Mouse (Mus musculus) left cerebral cortex, postnatal 14 days (tissue): Measurements from ENCODE around the gene Mmab. TPM values are rescaled to one million over a fixed set of nuclear protein-coding genes. Genes with fewer than 3 reads are reported as not detected.

Experiments
- DNase-seq, 2 experiments: peaks; one replicate each; pipeline ENCODE4 v3.0.0; 2021 to 2022; ENCODE audit warnings: low spot score in 2 of 2, mixed read lengths in 1 of 2
- intact Hi-C: fragments of 180-260 bp; cut with DNase I; formaldehyde crosslinking; loops from one replicate; pipeline ENCODE4 v1.15.1; 2025
- microRNA-seq, 2 experiments: library from miRNA; unstranded; fragments of <30 nt; microRNA quantifications; one replicate each; pipeline ENCODE4 v1.2.0; 2022
- total RNA-seq, 2 experiments: library from RNA; stranded (reverse); gene quantifications; 2 replicates each; pipeline ENCODE4 v1.2.3; 2021

The Mmab gene
- total RNA-seq, 2 experiments from 2014 or later: 23.5 to 24.1 TPM

DNA sequence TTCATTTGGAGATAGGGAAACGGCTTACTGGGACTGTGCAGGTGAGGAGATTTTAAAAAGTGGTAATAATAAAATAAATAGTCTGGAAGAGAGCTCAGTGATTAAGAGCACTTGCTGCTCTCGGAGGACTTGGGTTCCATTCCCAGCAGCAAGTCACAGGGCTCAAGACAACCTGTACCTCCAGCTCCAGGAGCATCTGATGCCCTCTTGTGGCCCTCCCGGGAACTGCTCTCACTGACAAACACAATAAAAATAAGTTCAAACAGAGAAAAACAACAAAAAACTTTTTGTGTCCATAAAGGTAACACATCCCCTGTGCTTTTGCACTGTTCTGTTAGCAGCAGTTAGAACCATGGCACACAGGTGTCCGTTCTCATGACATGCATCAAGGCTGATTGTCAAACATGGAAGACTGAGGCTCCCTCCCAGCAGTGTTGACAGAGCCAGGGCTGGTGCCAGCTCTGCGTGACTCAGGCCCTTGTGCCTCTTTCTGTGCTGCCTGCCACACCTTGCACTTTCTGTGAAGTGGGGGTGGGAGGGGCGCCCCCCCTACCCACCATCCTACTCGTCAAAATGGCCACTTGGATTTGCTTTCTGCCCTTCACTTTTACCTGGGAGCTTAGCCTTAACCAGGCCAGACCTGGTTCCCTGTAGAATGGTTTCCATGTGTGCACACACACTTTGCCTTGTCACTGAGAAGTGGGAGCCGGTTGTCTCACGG, 60.5 kb downstream of the Mmab start:
- intact Hi-C loops: loop anchor here (5.0 kb wide), 1 partner anchor 71 kb away; no protein-coding TSS in a partner anchor
- no peak for DNase-seq

Small RNA genes within 50 kb of the gene (microRNA-seq; reads per million reads assigned to microRNA genes)
- gene Mir7027: 1.0 to 1.1 reads per million in 2 experiments

Other genes with a start within 250 kb of the Mmab start
- not detected for gene Foxn4, start 170.3 kb downstream of the Mmab start, total RNA-seq
- gene Myo1h, start 154.9 kb downstream of the Mmab start, total RNA-seq: 1 to 10 TPM; 2.7 to 2.8 TPM
- gene Kctd10, start 63.6 kb downstream of the Mmab start, total RNA-seq: 10 to 100 TPM; 43.6 to 46.9 TPM
- 10 to 100 TPM; 80.4 to 85.6 TPM for gene Ube3b, start 63.5 kb downstream of the Mmab start, total RNA-seq
- 10 to 100 TPM; 37.7 to 38.9 TPM for gene Mvk, start 209 bp upstream of the Mmab start, total RNA-seq
- gene Fam222a, start 124.0 kb upstream of the Mmab start, total RNA-seq: 1 to 10 TPM; 8.1 to 9.0 TPM
- gene Trpv4, start 214.4 kb upstream of the Mmab start, total RNA-seq: 1 to 10 TPM; 2.0 to 2.2 TPM
- gene Gltp, start 246.9 kb upstream of the Mmab start, total RNA-seq: 10 to 100 TPM; 32.1 to 39.2 TPM